Mouse (Mus musculus) cerebellum, adult 8-10 months (tissue): ENCODE results near the gene Sco1.
"Not testable (repeated sequence)": the region's sequence is repeated elsewhere in the genome, so short reads cannot be mapped to it uniquely, and the experiment has no call there.

Source experiments
- DNase-seq: peaks from one replicate; pipeline ENCODE4 v3.0.0; 2022

Sco1 gene

GRCm38 (mm10) chr11:67086467-67087164 is 34.1 kb downstream of the Sco1 start:
- DNase-seq: no peak

- DNase-seq: no peak
These were observed 34.8 kb downstream of the Sco1 start for GRCm38 (mm10) chr11:67087225-67087624.

- DNase-seq: not testable (repeated sequence)
These were observed 39.9 kb downstream of the Sco1 start for GRCm38 (mm10) chr11:67092354-67092753.

GRCm38 (mm10) chr11:67093201-67093600 is 40.7 kb downstream of the Sco1 start:
- DNase-seq: no peak

GRCm38 (mm10) chr11:67093652-67094051 is 41.2 kb downstream of the Sco1 start:
- DNase-seq: no peak

GRCm38 (mm10) chr11:67094470-67094869 is 42.0 kb downstream of the Sco1 start:
- DNase-seq: no peak

GRCm38 (mm10) chr11:67097709-67098108 is 45.2 kb downstream of the Sco1 start:
- no peak for DNase-seq

- DNase-seq: no peak
These were observed 46.0 kb downstream of the Sco1 start for GRCm38 (mm10) chr11:67098427-67098826.

GRCm38 (mm10) chr11:67099241-67099640 is 46.8 kb downstream of the Sco1 start:
- no peak for DNase-seq

GRCm38 (mm10) chr11:67100169-67100568 is 47.7 kb downstream of the Sco1 start:
- DNase-seq: no peak

GRCm38 (mm10) chr11:67101713-67102112 is 49.2 kb downstream of the Sco1 start:
- DNase-seq: peak; percentile 45

GRCm38 (mm10) chr11:67103256-67103655 is 50.8 kb downstream of the Sco1 start:
- DNase-seq: no peak

GRCm38 (mm10) chr11:67104242-67104641 is 51.8 kb downstream of the Sco1 start:
- DNase-seq: no peak

- DNase-seq: no peak
These were observed 52.2 kb downstream of the Sco1 start for GRCm38 (mm10) chr11:67104714-67105113.

- DNase-seq: no peak
These were observed 53.2 kb downstream of the Sco1 start for GRCm38 (mm10) chr11:67105689-67106088.

GRCm38 (mm10) chr11:67106973-67107372 is 54.5 kb downstream of the Sco1 start:
- no peak for DNase-seq

GRCm38 (mm10) chr11:67110168-67110948 is 57.9 kb downstream of the Sco1 start:
- peak; percentile 91 for DNase-seq

GRCm38 (mm10) chr11:67112019-67112850 is 59.8 kb downstream of the Sco1 start:
- peak; percentile 41 for DNase-seq

- DNase-seq: peak; percentile 72
These were observed 60.4 kb downstream of the Sco1 start for GRCm38 (mm10) chr11:67112851-67113202.

- DNase-seq: no peak
These were observed 60.9 kb downstream of the Sco1 start for GRCm38 (mm10) chr11:67113381-67113780.

GRCm38 (mm10) chr11:67114261-67114660 is 61.8 kb downstream of the Sco1 start:
- no peak for DNase-seq

- no peak for DNase-seq
These were observed 62.4 kb downstream of the Sco1 start for GRCm38 (mm10) chr11:67114901-67115300.
